Mouse (Mus musculus): ENCODE data around the gene 1700080O16Rik.

1700080O16Rik gene

DNA sequence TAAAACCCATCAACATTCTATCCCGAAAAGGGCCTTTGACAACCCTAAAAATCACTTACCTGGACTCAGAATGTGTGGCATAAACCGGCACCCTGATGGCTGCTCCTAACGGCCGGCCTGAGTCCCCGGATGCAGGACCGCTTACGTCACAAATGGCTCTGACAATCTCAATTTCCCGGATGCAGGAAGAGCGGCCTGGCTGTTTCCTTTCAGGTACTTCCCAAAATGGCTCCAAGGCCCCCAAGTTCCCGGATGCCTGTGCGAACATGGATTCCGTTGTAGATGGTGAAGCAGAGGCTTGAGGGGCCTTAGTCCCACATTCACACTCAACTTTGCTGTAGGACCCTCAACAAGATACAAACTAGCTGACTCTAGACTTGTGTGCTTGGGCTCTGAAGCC is at the start of gene 1700080O16Rik:
Gene 1700080O16Rik (minus strand): TSS at position 101 of the 400 bp plus-strand sequence.
- no peaks in the 10 kb centered on the region for H3K27me3 ChIP-seq (ENCODE audit: control insufficient read depth, insufficient read depth, low read length, poor library complexity, severe bottlenecking)
- no peak for DNase-seq (ENCODE audit: low read depth, low spot score)
- no peaks in the 10 kb centered on the region for H3K36me3 ChIP-seq (ENCODE audit: control insufficient read depth, insufficient read depth, low read length, poor library complexity, severe bottlenecking)

DNA sequence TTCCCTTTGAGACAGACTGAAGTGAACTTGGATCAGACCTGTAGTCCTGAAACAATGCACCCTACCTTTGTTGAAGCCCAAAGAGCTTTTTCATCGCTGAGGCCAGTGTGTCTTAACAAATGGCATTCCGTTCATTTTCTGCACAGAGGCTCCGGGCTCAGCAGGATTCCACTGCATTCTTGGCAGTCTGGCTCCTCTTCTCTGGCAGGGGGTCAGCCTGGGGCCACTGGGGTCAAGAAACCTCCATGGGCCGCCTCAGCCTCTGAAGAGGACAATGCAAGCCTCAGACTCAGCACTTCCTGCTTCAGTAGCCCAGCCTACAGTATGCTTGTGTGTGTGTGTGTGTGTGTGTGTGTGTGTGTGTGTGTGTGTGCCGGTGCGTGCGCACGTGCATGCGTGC is 45.1 kb upstream of the 1700080O16Rik start:
- Histone ChIP-seq H3K27me3 (ENCODE audit: control insufficient read depth, insufficient read depth, low read length, poor library complexity, severe bottlenecking) (no peaks in the 10 kb centered on the region), H3K36me3 (ENCODE audit: control insufficient read depth, insufficient read depth, low read length, poor library complexity, severe bottlenecking) (no peaks in the 10 kb centered on the region)
- no peak for DNase-seq (ENCODE audit: low read depth, low spot score)

DNA sequence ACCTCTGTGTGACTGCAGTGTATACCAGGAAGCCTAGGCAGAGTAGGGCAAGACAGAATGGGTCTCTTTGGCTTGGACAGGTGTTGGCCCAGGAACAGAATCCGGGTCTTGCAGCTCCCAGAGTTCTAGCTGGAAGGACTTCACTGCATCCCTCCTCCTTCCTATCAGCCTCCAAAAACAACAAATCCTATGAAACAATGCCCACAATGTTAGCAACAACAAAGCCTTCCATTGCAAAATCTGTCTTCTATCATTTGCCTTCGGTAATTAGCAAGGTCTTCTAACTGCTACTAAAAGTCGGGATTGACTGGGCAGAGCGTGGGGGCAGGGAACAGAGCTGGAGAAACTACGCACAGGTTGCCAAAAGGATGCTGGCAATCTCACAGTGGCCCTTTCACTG is 27.5 kb upstream of the 1700080O16Rik start:
- H3K36me3 ChIP-seq (ENCODE audit: control insufficient read depth, insufficient read depth, low read length, poor library complexity, severe bottlenecking) = no peaks in the 10 kb centered on the region
- DNase-seq (ENCODE audit: low read depth, low spot score) = no peak

DNA sequence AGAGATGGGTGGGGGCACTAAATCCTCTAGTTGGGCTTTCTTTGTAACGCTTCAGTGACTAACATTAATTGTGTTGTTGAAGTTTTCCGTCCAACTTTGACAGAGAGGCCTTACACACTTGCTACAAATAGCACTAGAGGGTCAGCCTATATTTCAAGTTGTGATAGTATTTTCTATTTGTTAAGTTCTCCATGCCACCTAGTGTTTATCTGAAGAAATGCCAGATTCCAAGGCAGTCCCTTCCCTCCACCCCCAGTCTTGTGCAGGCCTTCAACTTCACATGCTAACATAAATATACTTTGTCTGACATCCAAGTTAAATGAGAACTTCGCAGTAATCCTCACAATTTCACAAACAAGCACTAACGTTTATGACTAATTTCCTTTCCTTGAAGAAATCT is 26.9 kb upstream of the 1700080O16Rik start:
- Histone ChIP-seq H3K36me3 (ENCODE audit: control insufficient read depth, insufficient read depth, low read length, poor library complexity, severe bottlenecking) (no peaks in the 10 kb centered on the region), H3K27me3 (ENCODE audit: control insufficient read depth, insufficient read depth, low read length, poor library complexity, severe bottlenecking) (no peaks in the 10 kb centered on the region)
- no peak for DNase-seq (ENCODE audit: low read depth, low spot score)

More for the DNA sequence above, 27.5 kb upstream of the 1700080O16Rik start:
- H3K27me3 ChIP-seq (ENCODE audit: control insufficient read depth, insufficient read depth, low read length, poor library complexity, severe bottlenecking) = no peaks in the 10 kb centered on the region

DNA sequence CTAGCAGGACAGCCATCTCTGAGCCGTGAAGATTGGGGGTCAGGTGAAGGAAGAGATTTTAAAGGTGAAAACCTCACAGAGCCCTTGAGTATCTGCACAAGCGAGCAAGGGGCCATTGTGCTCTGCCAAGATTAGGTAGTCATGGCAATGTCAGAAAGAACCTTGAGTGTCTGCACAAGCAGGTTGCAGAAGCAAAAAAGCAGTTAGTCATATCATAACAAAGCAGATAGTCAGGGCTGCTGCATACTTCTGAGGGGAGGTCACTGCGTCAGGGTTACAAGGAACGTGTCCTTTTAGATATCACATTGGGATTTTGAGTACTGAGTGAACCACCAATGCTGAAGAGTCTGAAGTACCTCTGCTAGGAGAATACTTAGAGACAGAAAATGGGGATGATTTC is 3.8 kb upstream of the 1700080O16Rik start:
- no peak for DNase-seq (ENCODE audit: low read depth, low spot score)
- Histone ChIP-seq H3K36me3 (ENCODE audit: control insufficient read depth, insufficient read depth, low read length, poor library complexity, severe bottlenecking) (no peaks in the 10 kb centered on the region), H3K27me3 (ENCODE audit: control insufficient read depth, insufficient read depth, low read length, poor library complexity, severe bottlenecking) (no peaks in the 10 kb centered on the region)

DNA sequence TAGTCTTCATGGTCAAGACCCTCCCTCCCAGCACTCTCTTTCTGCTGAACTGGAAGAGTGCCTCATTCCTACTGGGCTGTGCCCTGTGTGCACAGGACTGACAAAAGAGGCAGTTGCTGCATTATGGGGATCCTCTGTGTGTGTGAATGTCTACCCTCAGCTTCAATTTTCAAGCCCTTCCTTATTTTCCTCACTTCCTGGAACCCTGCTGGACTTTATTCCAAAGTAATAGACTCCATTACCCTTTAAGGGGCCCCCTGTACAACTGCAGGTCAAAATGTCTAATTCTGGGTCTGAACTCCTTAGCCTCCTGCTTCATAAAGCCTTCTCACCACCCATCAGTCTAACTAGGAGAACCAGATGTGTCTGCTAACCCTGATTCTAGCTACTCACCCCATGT is 2.0 kb upstream of the 1700080O16Rik start:
- no peak for DNase-seq (ENCODE audit: low read depth, low spot score)
- H3K27me3 ChIP-seq (ENCODE audit: control insufficient read depth, insufficient read depth, low read length, poor library complexity, severe bottlenecking) = no peaks in the 10 kb centered on the region

DNA sequence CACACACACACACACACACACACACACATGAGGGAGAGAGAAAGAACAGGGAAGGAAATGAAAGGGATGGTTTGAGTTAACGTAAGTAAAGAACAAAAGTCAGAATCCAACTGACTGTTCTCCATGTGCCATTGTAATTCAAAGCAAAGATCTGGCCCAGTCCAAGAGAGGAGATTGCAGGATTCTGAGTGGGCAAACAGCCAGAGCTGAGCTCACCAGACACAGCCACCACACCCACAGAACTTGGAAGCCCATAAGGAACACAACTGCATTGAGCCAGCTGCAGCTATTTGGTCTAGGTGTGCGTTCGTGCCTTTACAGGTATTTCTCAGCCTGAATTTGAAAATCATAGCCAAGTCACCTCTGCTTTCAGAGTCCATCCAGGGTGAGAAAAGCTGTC is 24.5 kb downstream of the 1700080O16Rik start:
- H3K36me3 ChIP-seq (ENCODE audit: control insufficient read depth, insufficient read depth, low read length, poor library complexity, severe bottlenecking) = no peaks in the 10 kb centered on the region
- no peak for DNase-seq (ENCODE audit: low read depth, low spot score)
- H3K27me3 ChIP-seq (ENCODE audit: control insufficient read depth, insufficient read depth, low read length, poor library complexity, severe bottlenecking) = no peaks in the 10 kb centered on the region

More for the DNA sequence above, 2.0 kb upstream of the 1700080O16Rik start:
- no peaks in the 10 kb centered on the region for H3K36me3 ChIP-seq (ENCODE audit: control insufficient read depth, insufficient read depth, low read length, poor library complexity, severe bottlenecking)

DNA sequence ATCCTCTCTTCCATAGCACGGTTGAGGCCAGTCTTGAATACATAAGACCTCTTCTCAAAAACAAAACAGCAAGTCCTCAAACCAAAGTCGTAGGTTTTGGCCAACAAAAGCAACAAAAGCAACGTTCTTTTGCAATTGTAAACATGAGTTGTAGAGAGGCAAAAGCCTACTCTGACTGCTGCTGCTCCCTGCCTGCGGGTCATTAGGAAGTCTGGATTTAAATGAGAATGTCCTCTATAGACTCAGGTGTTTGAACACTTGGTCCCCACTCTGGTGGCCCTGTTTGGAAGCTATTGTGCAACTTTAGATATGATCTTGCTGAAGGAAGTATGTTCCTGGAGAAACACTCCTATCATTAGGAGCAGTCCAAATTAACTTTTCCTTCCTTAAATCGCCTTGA is 34.5 kb downstream of the 1700080O16Rik start:
- DNase-seq (ENCODE audit: low read depth, low spot score) = no peak
- H3K27me3 ChIP-seq (ENCODE audit: control insufficient read depth, insufficient read depth, low read length, poor library complexity, severe bottlenecking) = no peaks in the 10 kb centered on the region
- H3K36me3 ChIP-seq (ENCODE audit: control insufficient read depth, insufficient read depth, low read length, poor library complexity, severe bottlenecking) = no peaks in the 10 kb centered on the region

DNA sequence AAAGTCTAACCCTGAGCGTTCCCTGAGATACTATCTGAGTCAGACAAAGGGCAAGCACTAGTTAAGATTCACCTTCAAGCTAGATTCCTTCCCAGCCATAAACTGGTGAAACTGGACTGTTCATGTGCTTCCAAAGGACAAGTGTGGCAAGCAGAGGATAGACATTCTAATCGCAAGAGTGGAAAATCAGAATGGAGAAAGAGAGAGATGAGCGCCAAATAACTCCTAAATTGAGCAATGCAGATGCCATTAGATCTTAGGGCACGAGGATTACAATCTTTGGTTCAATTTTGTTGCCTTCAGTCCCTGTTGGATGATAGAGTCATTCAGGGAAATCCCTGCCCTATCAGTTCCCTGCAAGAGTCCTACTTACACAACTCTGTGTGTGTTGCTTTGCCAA is 53.5 kb downstream of the 1700080O16Rik start:
- no peaks in the 10 kb centered on the region for H3K27me3 ChIP-seq (ENCODE audit: control insufficient read depth, insufficient read depth, low read length, poor library complexity, severe bottlenecking)
- DNase-seq (ENCODE audit: low read depth, low spot score) = no peak
- H3K36me3 ChIP-seq (ENCODE audit: control insufficient read depth, insufficient read depth, low read length, poor library complexity, severe bottlenecking) = no peaks in the 10 kb centered on the region

Data from splenic B cell, adult 2 months (primary cell).